17 mouse cellular contexts compared by ENCODE assay signal in genomic region chr7:76047743-76048142, GRCm38 (mm10).
DNase-seq lines count a peak whose midpoint lies in the region; ATAC-seq lines count a peak whose summit lies in the region.
"Had no signal": no experiment of that assay in that cellular context is flagged by ENCODE, and none has a peak within 500 bp of the region (broad histone marks: within the 10 kb centered on the region; RNA-seq: fewer than 3 reads in every experiment).

No protein-coding gene starts in this region.

- ATAC-seq in hindbrain, embryonic 13.5 days (ENCODE audit: low FRiP score): no peak
- no peak for ATAC-seq in monocyte, adult 5-6 weeks (replicated peaks; ENCODE audit: insufficient number of reproducible peaks, low FRiP score, low TSS enrichment, poor library complexity, severe bottlenecking)

- no peak overlapping the region for H3K4me3 ChIP-seq in hindbrain, embryonic 13.5 days
- H3K4me3 ChIP-seq: embryonic facial prominence, embryonic 13.5 days; forebrain, embryonic 10.5 days; hindbrain, embryonic 12.5 days; lung, embryonic 15.5 days; neural tube, embryonic 15.5 days had no signal

- no peaks in the 10 kb centered on the region for H3K36me3 ChIP-seq in hindbrain, embryonic 13.5 days
- H3K36me3 ChIP-seq: embryonic facial prominence, embryonic 13.5 days; forebrain, embryonic 10.5 days; hindbrain, embryonic 12.5 days; lung, embryonic 15.5 days; neural tube, embryonic 15.5 days had no signal

- no peak overlapping the region for H3K4me2 ChIP-seq in hindbrain, embryonic 13.5 days
- H3K4me2 ChIP-seq: embryonic facial prominence, embryonic 13.5 days; hindbrain, embryonic 12.5 days; lung, embryonic 15.5 days; neural tube, embryonic 15.5 days had no signal

- H3K4me1 ChIP-seq in hindbrain, embryonic 13.5 days (replicated peaks): no peaks in the 10 kb centered on the region
- H3K4me1 ChIP-seq: embryonic facial prominence, embryonic 13.5 days; forebrain, embryonic 10.5 days; hindbrain, embryonic 12.5 days; lung, embryonic 15.5 days; neural tube, embryonic 15.5 days had no signal

- DNase-seq in frontal cortex, adult 2 months (ENCODE audit: extremely low spot score in 1 of 2, low spot score in 1 of 2): peak; percentile 41 to 68
- no peak for DNase-seq in frontal cortex, postnatal 25 days (ENCODE audit: low spot score in 2 of 2)
- peak; percentile 43 to 59 for DNase-seq in right cerebral cortex, adult 2 months (ENCODE audit: low spot score in 2 of 2)
- DNase-seq in right cerebral cortex, postnatal 25 days: no peak
- peak; percentile 50 for DNase-seq in layer of hippocampus, adult 9-11 months
- peak; percentile 42 for DNase-seq in thymus, postnatal 25 days
- DNase-seq: cerebellum, adult 18-20 months; kidney, adult 8-10 months; kidney, postnatal 4 days; liver had no signal

- 84% methylated on average over 3 of the region's 3 CpGs for WGBS in hindbrain, embryonic 13.5 days

- no peak overlapping the region for H3K27ac ChIP-seq in hindbrain, embryonic 13.5 days
- H3K27ac ChIP-seq: embryonic facial prominence, embryonic 13.5 days; forebrain, embryonic 10.5 days; hindbrain, embryonic 12.5 days; lung, embryonic 15.5 days; neural tube, embryonic 15.5 days had no signal

- no peaks in the 10 kb centered on the region for H3K27me3 ChIP-seq in hindbrain, embryonic 13.5 days
- H3K27me3 ChIP-seq: embryonic facial prominence, embryonic 13.5 days; hindbrain, embryonic 12.5 days; lung, embryonic 15.5 days; neural tube, embryonic 15.5 days had no signal

- no peak overlapping the region for H3K9ac ChIP-seq in hindbrain, embryonic 13.5 days
- H3K9ac ChIP-seq: embryonic facial prominence, embryonic 13.5 days; hindbrain, embryonic 12.5 days; lung, embryonic 15.5 days; neural tube, embryonic 15.5 days had no signal

- no peaks in the 10 kb centered on the region for H3K9me3 ChIP-seq in hindbrain, embryonic 13.5 days
- H3K9me3 ChIP-seq: embryonic facial prominence, embryonic 13.5 days; forebrain, embryonic 10.5 days; hindbrain, embryonic 12.5 days; lung, embryonic 15.5 days; neural tube, embryonic 15.5 days had no signal

Comparison
In these comparisons a context has a peak if more than half of its experiments do, and no peak if none do; other contexts are left out.
1. DNase-seq: peak in frontal cortex, adult 2 months (2 of 2), right cerebral cortex, adult 2 months (2 of 2), layer of hippocampus, adult 9-11 months (single experiment) and thymus, postnatal 25 days (single experiment); none in frontal cortex, postnatal 25 days (0 of 2) and right cerebral cortex, postnatal 25 days (single experiment).